Mouse (Mus musculus) spleen, adult 12 weeks (tissue): ENCODE data around the gene Gli3.

Experiments
- DNase-seq: peaks from one replicate; pipeline ENCODE4 v3.0.0; 2022; ENCODE audit warnings: low spot score

Gene Gli3

GRCm38 (mm10) chr13:15552009-15552408, 89.0 kb downstream of the Gli3 start:
- DNase-seq: no peak

GRCm38 (mm10) chr13:15556646-15557098, 93.6 kb downstream of the Gli3 start:
- no peak for DNase-seq

DNA sequence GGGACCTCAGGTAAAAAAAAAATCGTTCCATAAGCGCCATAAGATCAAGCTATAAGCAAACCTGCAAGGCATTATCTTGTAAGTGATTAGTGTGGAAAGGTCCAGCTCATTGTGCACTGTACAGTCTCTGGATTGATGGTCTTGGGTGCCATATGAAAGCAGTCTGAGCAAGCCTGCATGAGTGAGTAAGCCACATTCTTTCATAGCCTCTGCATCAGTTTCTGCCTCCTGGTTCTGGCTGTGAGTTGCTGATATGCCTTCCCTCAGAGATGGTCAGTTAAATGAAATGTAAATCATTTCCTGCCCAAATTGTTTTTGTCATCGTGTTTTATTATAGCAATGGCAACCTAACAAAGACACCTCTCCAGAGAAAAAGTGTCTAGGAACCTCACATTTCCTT, 98.4 kb downstream of the Gli3 start:
- DNase-seq: no peak

GRCm38 (mm10) chr13:15570908-15571568, 108.0 kb downstream of the Gli3 start:
- no peak for DNase-seq

GRCm38 (mm10) chr13:15577133-15577917, 114.3 kb downstream of the Gli3 start:
- DNase-seq: no peak

DNA sequence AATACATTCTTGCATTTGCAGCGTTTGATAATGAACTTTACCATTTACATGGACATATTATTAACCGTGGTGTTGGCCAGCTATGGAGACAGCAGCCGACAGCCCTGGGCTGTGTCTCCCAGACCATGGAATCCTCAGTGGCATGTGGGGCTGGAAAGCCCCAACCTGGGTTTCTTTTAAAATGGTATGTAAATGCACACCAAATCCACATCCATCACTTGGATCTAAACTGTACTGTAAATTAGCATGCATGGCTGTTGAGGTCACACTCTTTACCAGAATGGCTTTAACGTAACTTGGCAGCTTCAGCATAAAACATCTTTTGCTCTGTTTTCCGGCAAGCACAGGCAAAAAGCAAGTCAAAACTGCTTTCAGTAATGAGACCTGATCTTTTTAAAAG, 117.4 kb downstream of the Gli3 start:
- DNase-seq: no peak

GRCm38 (mm10) chr13:15585941-15586340, 122.9 kb downstream of the Gli3 start:
- no peak for DNase-seq

- no peak for DNase-seq
These were observed 125.5 kb downstream of the Gli3 start for GRCm38 (mm10) chr13:15588278-15589272.

- no peak for DNase-seq
These were observed 127.4 kb downstream of the Gli3 start for GRCm38 (mm10) chr13:15590326-15590933.

GRCm38 (mm10) chr13:15596667-15597066, 133.6 kb downstream of the Gli3 start:
- no peak for DNase-seq

DNA sequence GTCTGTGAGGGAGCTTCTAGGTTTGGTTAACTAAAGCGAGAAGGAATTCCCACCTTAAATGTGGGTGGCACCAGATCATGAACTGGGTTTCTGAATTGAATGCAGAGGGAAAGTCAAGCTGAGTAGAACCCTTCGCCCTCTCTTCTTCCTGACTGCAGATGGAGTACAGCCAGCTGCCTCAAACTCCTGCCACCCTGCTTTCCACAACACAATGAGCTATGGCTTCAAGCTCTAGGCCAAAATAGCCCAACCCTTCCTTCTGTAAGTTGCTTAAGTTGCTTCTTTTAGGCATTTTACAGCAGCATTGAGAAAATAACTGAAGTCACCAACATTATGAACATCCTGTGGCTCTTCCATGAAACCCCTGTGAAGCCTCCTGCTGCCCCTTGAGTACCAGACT, 136.7 kb downstream of the Gli3 start:
- no peak for DNase-seq

DNA sequence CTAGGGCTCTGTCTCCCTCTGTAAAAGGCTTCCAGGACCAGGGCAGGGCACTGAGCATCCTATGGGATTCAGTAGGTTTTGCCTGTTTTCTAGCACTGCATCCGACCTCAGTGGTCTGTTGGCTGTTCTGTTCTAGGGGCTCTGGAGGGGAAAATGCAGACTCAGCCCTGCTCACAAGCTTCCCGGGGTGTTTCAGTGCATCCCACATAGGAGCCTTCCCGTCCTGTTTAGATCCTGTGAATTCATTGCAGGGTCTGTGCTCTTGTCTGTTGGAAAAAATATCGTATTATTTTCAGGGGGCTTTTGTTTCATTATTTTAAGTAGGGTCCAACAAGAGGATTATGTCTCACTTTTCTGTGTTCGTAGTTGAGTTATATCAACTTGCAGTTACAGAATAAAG, 139.1 kb downstream of the Gli3 start:
- DNase-seq: no peak

DNA sequence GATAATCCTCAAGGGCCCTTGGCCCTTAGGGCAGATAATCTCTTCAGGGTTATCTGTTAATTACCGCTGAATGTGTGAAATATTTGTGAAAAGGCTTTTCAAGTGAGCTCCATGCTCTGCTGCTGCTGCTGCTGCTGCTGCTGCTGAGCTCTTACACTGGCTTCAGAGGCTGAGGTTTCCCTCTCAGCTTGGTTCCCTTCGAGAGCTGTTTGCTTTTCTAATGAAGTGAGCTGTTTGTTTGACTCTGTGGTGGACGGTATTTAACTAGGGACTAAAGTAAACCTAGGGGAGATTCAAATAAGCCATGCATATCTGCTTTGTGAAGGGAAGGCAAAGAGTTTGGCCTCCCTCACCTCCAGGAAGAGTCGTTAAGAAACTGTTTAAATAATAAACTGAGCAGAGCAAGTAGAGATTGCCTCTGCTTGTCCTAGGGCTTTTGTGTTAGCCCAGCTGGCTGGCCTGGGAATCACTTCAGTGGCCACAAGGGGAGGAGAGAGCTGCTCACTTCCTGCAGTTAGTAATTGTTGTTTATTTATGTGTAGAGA, 139.7 kb downstream of the Gli3 start:
- no peak for DNase-seq

DNA sequence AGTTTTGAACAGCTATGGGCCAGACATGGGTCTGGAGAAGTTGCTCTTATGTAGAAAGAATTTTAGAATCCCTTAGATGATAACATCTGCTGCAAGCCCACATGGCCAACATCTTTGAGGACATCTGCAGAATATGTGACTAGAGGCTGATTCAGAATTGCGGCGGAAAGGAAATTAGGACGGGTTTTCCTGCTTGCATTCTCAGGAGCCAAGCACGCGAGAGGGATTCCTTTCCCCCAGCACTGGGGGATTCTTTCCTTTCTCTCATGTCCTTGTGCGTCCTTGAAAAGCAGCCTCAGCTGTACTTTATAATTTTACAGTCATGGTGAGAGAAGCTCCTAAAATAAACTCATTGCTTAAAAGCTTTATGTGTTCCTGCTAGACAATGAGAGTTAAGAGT, 141.0 kb downstream of the Gli3 start:
- DNase-seq: no peak

DNA sequence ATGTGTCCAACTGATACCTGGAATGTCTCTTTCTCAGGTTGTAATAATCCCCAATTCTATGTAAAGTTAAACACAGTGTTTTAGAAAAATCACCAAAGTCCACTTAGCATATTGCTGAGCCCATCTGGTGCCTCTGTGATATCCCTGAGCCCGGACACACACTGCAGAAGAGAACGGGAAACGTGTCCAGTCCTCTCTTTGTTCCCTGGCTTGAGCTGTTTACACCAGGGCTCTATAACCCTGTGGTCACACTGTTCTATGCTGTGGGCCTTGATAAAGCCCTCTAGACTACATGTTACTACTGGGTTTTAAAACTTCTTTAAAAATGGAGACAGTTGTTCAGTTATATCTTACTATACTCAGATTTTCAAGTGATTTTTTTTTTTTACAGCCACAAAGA, 154.4 kb downstream of the Gli3 start:
- DNase-seq: no peak

- DNase-seq: no peak
These were observed 155.1 kb downstream of the Gli3 start for GRCm38 (mm10) chr13:15618051-15618692.

DNA sequence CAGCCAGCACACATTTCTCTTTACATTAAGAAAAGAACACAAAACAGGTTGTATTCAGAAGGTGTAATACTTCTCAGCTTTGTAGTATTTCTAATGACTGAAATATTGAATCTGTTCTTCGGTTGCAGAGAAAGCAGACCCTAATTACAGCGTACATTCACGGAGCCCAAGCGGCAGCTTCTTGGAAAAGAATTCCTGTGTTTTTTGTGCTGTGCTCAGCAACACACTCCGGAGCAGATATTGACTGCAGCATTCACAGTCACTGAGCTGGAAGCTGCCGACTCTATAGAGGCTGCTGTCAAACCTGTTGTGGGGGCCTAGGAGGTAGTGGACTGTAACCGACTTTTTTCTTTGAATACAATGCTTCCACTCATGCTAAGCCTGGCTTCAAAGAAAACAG, 158.0 kb downstream of the Gli3 start:
- DNase-seq: no peak

DNA sequence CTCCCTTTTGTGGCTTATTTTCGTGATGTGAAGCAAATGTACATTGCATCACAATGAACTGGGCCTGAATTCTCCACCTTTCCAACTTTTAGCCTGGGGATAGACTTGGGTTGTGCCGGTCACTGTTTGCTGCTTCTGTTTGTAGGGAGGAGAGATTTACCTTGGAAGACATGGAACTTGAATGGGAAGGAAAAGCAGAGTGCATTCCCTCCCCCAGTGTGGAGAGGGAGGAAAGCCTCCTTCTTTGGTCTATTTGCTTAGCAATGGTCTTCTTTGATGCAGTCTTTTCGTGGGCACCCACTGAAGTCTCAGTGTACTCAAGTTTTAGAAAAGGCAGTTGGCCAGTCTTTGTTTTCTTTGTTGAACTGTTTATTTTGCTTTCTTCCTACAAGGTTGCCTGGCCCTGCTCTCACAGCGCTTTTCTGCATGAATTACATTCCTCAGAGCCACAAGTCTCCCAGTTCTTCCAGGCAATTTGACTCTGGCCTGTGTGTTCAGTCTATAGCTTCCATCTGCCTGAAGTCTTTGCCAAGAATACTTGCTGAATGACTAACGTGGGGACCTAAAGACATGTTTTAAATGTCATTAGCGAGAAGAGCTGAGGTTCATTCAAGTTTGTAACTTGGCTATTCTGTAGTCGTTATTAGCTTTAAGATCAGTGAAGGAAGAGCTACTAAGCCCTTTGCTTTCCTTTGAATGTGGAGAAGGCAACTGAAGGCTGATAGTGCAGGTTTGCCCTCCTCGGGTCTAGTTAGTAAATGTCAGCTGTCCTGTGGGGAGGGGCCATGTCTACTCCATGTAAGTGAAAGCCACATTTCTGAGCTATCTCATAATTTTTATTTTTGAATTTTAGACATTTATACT, 161.7 kb downstream of the Gli3 start:
- no peak for DNase-seq

GRCm38 (mm10) chr13:15641548-15641947, 178.5 kb downstream of the Gli3 start:
- DNase-seq: no peak

DNA sequence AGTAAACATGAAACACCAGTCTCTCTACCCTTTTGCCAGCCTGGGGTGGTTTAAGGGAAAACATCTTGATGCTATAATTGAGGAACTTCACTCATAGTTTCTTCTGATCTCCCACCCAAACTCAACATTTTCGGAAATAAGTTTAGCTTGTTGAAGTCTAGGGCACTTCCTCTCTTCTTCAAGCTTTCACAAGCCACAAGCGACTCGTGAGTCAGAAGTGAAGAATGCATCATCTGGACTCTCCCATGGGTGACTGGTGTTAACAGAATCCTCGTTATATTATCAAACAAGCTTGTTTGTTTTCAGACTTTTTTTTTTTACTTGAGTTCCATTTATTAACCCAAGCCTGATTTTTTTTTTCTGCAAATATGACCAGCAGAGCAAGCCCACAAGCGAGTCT, 197.5 kb downstream of the Gli3 start:
- no peak for DNase-seq
